Mouse (Mus musculus) kidney, postnatal 10 days (tissue): ENCODE results near the gene Nup210l.
"Not testable (repeated sequence)": the region's sequence is repeated elsewhere in the genome, so short reads cannot be mapped to it uniquely, and the experiment has no call there.

Experiments
- DNase-seq: peaks from one replicate; pipeline ENCODE4 v3.0.0; 2021; ENCODE audit warnings: mixed read lengths

Nup210l gene

DNA sequence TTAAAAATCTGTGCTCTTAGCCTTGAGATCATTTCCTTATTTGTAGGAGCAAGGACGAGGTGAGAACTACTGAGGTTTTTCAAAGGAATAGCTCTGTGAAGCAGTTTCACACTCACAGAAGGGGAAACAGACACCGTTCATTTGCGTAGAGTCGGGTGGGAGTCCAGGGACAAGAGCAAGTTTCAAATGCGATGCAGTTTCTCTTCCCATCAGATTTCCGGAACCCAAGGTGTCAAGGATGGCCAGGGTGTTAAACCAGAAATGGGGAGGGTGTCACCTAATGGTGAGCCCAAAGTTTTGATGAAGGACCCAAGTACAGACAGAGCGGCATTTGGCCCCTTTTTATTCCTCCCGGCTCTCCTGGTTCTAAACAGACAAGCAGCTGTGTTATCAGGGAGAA, 127.1 kb downstream of the Nup210l start:
- no peak for DNase-seq

DNA sequence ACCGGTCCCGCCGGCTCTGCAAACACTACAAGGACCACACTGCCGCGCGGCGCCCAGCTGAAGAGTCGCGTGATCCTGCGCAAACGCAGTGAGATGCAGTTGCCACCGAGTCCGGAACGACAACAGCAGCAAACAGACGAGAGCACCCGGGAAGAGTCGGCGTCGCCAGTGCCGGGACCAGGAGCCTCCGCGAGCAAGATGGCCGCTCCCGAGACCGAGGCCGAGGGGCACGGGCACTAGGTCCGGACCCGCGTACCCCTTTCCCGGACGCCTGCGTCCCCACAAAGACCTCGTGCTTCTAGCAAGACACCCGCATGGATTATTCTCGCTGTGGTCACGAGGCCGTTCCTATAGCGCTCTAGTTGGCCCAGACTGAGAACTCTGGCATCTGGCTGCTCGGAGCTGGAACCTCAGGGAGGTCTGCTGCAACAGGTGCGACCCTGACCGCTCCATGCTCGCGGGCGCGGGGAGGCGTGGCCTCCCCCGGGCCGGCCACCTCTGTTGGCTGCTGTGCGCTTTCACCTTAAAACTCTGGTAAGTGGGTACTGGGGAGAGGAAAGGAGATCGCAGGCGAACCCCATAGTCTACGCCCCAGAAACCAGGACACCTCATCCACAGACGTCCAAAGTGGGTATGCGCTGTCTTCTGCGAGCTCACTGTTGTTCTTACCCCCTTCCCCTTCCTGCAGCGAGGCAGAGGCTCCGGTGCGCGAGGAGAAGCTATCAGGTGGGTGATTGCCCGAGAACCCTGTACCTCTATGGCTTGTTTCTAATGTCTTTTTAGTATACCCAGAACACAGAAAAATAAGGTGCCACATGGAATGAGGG, 127.8 kb downstream of the Nup210l start, which contains the start of gene Jtb:
Gene Jtb (plus strand): TSS at position 91 of the 827 bp plus-strand sequence.
- DNase-seq, result peak; percentile 95

GRCm38 (mm10) chr3:90241251-90241650, 137.3 kb downstream of the Nup210l start:
- no peak for DNase-seq

- DNase-seq, result no peak
Measured at GRCm38 (mm10) chr3:90241669-90242358, 137.9 kb downstream of the Nup210l start.

DNA sequence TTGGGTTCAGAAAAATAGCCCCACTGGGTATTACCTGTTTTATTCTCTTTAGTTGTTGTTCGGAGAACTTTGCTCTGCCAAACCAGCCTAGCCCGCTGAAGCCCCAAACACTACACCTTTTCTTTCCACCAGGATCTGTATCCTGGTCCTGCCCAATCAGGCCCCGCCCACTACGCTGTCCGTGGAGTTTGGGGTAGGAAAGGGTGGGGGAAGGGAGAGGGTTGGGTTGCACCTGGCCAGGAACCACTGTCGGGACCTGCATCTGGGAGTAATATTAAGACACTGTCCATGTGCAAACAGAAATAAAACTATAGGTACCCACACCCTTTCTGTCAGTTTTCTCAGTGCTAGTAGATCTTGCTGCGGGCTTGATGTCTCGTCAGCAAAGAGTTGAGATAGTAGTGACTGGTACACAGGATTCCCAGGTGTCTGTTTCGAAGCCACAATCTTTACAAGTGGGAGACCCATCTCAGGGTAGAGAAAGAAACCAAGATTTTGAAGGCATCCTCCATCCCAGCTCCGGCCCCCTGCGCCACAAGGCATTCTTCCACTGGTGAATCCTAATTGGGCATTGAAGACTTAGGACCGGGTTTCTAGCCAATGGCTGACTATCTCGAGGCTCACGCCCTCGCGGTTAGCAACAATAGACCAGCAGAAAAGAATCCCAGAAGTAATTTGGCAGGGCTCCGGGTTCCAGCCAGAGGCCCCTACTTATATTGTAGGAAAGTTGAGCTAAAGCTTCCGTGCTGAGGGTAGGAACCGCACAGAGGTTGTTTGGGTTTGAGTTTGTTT, 139.2 kb downstream of the Nup210l start, which contains the start of gene Creb3l4:
Gene Creb3l4 (minus strand): TSS at position 529 of the 792 bp plus-strand sequence.
- peak; percentile 69 for DNase-seq

- no peak for DNase-seq
Measured at GRCm38 (mm10) chr3:90245406-90245805, 141.5 kb downstream of the Nup210l start.

- DNase-seq, result no peak
Measured at GRCm38 (mm10) chr3:90247630-90247959, 143.7 kb downstream of the Nup210l start.

GRCm38 (mm10) chr3:90247960-90248745, 144.2 kb downstream of the Nup210l start, which contains the start of gene Slc39a1:
Gene Slc39a1, plus strand, starts transcription at chr3:90248172.
- DNase-seq, result peak; percentile 97

- peak; percentile 63 for DNase-seq
Measured at GRCm38 (mm10) chr3:90248746-90249100, 144.8 kb downstream of the Nup210l start.

GRCm38 (mm10) chr3:90250791-90251190, 146.9 kb downstream of the Nup210l start:
- no peak for DNase-seq

- not testable (repeated sequence) for DNase-seq
Measured at GRCm38 (mm10) chr3:90251731-90252226, 147.8 kb downstream of the Nup210l start.

- not testable (repeated sequence) for DNase-seq
Measured at GRCm38 (mm10) chr3:90252659-90253058, 148.7 kb downstream of the Nup210l start.

DNA sequence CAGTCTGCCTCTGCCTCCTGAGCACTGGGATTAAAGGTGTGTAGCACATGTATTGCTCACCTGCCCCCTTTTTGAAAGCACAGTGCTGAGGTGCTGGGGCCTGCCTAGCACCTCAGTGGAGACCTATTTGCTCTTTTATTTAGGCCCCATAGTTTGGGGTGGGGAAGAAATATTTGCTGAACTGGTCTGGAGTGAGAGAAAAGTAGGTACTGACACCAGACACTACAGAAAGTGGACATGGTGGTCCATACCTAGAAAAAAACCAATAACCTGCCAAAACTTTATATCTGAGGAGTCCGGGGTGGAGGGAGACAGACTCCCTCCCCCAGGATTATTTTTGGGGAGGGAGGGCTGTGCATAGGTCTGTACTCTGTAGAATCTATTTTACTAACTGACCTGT, 149.2 kb downstream of the Nup210l start:
- DNase-seq, result not testable (repeated sequence)

DNA sequence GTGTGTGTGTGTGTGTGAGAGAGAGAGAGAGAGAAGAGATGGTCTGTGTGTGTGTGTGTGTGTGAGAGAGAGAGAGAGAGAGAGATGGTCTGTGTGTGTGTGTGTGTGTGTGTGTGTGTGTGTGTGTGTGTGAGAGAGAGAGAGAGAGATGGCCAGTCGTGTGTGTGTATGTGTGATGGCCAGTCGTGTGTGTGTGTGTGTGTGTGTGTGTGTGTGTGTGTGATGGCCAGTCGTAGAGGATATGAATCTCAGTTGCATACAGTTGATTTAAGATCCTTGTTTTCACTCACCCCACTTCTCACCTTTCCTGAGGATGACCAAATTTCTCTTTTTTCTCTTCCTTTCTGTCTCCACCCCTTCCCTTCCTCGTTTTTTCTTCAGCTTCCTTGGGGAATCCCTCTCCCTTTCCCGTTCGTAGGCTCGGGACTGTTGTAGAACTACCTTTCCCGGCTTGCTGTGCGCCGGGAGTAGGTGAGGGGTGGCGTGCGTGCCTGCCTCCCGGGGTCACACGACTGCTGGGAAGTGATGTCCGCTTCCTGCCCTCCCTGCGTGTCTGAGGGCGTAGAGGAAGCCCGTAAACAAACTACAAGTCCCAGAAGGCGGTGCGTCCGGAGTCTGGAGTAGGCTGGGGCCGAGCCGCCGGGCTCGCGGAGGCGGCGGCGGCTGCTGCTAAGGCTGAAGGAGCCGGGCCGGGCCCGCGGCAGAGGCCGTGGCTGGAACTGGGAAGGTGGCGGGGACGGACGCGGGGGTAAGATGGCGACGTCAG, 149.9 kb downstream of the Nup210l start, which contains the start of gene Crtc2:
Gene Crtc2 (plus strand): TSS at position 511 of the 766 bp plus-strand sequence.
- DNase-seq, result peak; percentile 97

DNA sequence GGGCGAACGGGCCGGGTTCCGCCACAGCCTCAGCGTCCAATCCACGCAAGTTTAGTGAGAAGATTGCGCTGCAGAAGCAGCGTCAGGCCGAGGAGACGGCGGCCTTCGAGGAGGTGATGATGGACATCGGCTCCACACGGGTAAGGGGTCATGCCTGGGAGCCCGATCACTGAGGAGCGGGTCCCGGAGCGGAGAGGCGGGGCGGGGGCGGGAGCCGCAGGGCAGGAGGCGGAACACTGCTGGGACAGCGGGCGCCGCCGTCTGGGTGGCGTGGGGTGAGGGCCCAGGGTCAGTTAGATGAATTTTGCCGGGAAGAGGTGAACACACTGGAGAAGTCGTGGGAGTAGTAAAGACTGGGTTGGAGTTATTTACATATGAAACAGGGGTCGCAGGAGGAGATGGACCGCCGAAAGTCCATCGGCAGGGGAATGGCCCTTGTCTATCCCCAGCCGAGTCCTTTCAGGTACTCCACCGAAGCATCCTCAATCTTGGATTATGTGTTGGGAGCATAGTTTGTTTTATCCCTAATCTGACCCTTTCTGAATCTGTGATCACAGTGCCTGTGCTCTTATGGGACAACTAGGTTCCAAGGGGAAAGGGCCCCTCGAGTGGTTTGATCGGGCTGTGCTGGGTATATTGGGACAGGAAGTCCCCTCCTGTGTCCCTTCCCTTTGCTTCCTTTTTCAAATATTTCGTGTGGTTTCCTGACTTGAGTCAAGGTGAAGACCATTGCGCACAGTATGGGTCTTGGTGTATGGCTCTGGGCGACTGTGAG, 150.7 kb downstream of the Nup210l start:
- peak; percentile 77 for DNase-seq

DNA sequence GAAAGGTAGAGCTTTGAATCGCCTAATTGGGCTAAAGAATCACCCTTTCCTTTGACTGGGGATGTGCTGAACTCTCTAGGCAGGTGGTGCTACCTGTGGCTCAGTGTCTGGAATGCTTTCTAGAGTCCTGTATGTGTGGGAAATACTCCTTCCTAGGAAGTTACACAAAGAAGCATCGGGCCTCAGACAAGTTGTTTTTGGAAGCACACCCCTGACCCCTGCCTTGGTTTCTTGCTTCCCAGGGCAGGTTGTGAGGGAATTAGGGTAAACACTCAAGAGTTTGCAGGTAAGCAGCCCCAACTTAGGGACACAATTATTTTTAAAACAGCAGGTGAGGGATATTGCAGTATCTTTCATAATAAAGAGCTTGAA, 151.2 kb downstream of the Nup210l start:
- DNase-seq, result no peak

GRCm38 (mm10) chr3:90255784-90256353, 151.9 kb downstream of the Nup210l start:
- no peak for DNase-seq

GRCm38 (mm10) chr3:90256731-90257530, 153.0 kb downstream of the Nup210l start:
- DNase-seq, result peak; percentile 56

GRCm38 (mm10) chr3:90258521-90258920, 154.6 kb downstream of the Nup210l start:
- no peak for DNase-seq
